Mouse (Mus musculus): ENCODE data around the gene Ttc28.

Ttc28 gene

GRCm38 (mm10) chr5:111100585-111100984, 221.0 kb downstream of the Ttc28 start:
- TF ChIP-seq GATA4 (IDR thresholded peaks at IDR 0.05; ENCODE audit: insufficient replicate concordance, low read length) = no peak

GRCm38 (mm10) chr5:111101383-111101932, 221.9 kb downstream of the Ttc28 start:
- no peak for TF ChIP-seq GATA4 (IDR thresholded peaks at IDR 0.05; ENCODE audit: insufficient replicate concordance, low read length)

GRCm38 (mm10) chr5:111104801-111105200, 225.2 kb downstream of the Ttc28 start:
- TF ChIP-seq GATA4 (IDR thresholded peaks at IDR 0.05; ENCODE audit: insufficient replicate concordance, low read length) = no peak

- TF ChIP-seq GATA4 (IDR thresholded peaks at IDR 0.05; ENCODE audit: insufficient replicate concordance, low read length) = no peak; the same call in 1 of the 2 replicates
Observed at GRCm38 (mm10) chr5:111111378-111111777, 231.8 kb downstream of the Ttc28 start.

- TF ChIP-seq GATA4 (IDR thresholded peaks at IDR 0.05; ENCODE audit: insufficient replicate concordance, low read length) = no peak
Observed at GRCm38 (mm10) chr5:111113183-111113582, 233.6 kb downstream of the Ttc28 start.

GRCm38 (mm10) chr5:111113694-111114375, 234.2 kb downstream of the Ttc28 start:
- no peak for TF ChIP-seq GATA4 (IDR thresholded peaks at IDR 0.05; ENCODE audit: insufficient replicate concordance, low read length)

GRCm38 (mm10) chr5:111114597-111114996, 235.0 kb downstream of the Ttc28 start:
- no peak for TF ChIP-seq GATA4 (IDR thresholded peaks at IDR 0.05; ENCODE audit: insufficient replicate concordance, low read length)

GRCm38 (mm10) chr5:111115519-111116350, 236.1 kb downstream of the Ttc28 start:
- no peak for TF ChIP-seq GATA4 (IDR thresholded peaks at IDR 0.05; ENCODE audit: insufficient replicate concordance, low read length)

GRCm38 (mm10) chr5:111119805-111120204, 240.2 kb downstream of the Ttc28 start:
- no peak for TF ChIP-seq GATA4 (IDR thresholded peaks at IDR 0.05; ENCODE audit: insufficient replicate concordance, low read length)

- no peak for TF ChIP-seq GATA4 (IDR thresholded peaks at IDR 0.05; ENCODE audit: insufficient replicate concordance, low read length)
Observed at GRCm38 (mm10) chr5:111120298-111120697, 240.7 kb downstream of the Ttc28 start.

GRCm38 (mm10) chr5:111120705-111121420, 241.3 kb downstream of the Ttc28 start:
- no peak for TF ChIP-seq GATA4 (IDR thresholded peaks at IDR 0.05; ENCODE audit: insufficient replicate concordance, low read length)

GRCm38 (mm10) chr5:111122332-111123049, 242.9 kb downstream of the Ttc28 start:
- no peak for TF ChIP-seq GATA4 (IDR thresholded peaks at IDR 0.05; ENCODE audit: insufficient replicate concordance, low read length)

- no peak for TF ChIP-seq GATA4 (IDR thresholded peaks at IDR 0.05; ENCODE audit: insufficient replicate concordance, low read length)
Observed at GRCm38 (mm10) chr5:111123050-111123746, 243.6 kb downstream of the Ttc28 start.

- no peak for TF ChIP-seq GATA4 (IDR thresholded peaks at IDR 0.05; ENCODE audit: insufficient replicate concordance, low read length)
Observed at GRCm38 (mm10) chr5:111124620-111125200, 245.1 kb downstream of the Ttc28 start.
